In the genomic region with DNA sequence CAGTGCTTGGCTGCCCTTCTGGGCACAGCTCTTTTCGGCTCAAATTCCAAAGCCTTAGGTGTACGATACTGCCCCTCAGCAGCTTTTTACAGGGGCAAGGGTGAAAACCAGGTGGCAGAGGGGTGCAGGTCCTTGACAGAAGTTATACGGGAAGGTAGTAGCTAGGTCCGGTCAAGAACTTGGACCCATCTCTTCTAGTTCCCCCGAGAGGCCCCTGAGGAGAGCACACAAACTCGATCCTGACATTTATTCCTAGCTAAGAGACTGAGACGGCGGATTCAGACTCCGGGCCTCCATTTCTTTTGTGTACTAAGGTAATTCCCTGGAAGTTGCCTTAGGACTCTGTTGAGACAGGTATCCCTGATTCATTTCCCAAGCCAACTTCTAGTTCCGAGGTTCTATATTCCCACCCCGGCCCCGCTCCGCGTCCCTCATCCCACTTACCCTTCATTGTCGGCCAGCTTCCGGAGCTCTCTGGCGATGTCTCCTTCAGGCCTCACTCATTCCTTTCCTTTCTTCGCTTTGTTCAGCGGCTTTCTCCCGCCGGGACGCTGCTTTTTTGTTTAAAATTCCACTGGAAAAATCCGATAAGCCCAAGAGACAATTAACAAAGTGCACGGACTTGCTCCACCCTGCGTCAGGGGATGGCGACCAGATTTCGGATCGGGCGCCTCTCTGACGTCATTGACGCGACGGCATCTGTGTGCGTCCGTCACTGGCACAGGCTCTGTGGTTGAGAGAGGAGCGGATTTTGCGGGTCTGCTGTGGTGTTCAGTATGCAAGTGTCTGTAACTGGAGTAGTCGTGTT, we compare ENCODE assay signal across 8 mouse cellular contexts. TPM values are rescaled to one million over a fixed set of nuclear protein-coding genes. Genes with fewer than 3 reads are reported as not detected.
A peak's percentile ranks its signal among the peaks of the same experiment; 100 is the strongest.
DNase-seq lines count a peak whose midpoint lies in the region; ATAC-seq and TF ChIP-seq lines count a peak whose summit lies in the region.

A gene (minus strand): TSS at position 721 of the 808 bp plus-strand sequence.

- peak; percentile 82 for ATAC-seq in Patski
- peak; percentile 96 for ATAC-seq in hindbrain, embryonic 14.5 days (ENCODE audit: low FRiP score)

- H3K36me3 ChIP-seq in hindbrain, embryonic 14.5 days (replicated peaks; ENCODE audit: control insufficient read depth, insufficient read depth), result peaks cover 17% of the 10 kb centered on the region

- TF ChIP-seq CTCF in Patski (IDR thresholded peaks at IDR 0.05), result no peak

- in situ Hi-C loops in Patski (cut with MboI; ENCODE audit: low pct_unique_long_range_greater_than_20kb), result no loop called here

- no peaks in the 10 kb centered on the region for H3K27me3 ChIP-seq in Patski
- H3K27me3 ChIP-seq in hindbrain, embryonic 14.5 days (ENCODE audit: control insufficient read depth, insufficient read depth, low read length), result no peaks in the 10 kb centered on the region

- peak within 1 kb of the TSS; percentile 97 for H3K4me2 ChIP-seq in hindbrain, embryonic 14.5 days (replicated peaks)

- peak within 1 kb of the TSS; percentile 83 for H3K9ac ChIP-seq in hindbrain, embryonic 14.5 days

- no peak for DNase-seq in Patski (ENCODE audit: low read depth, low spot score)
- DNase-seq in cerebellum, postnatal 14 days, result peak; percentile 95 to 96
- DNase-seq in frontal cortex, postnatal 25 days (ENCODE audit: low spot score in 2 of 2), result peak; percentile 88 to 89
- peak; percentile 96 for DNase-seq in hindbrain, embryonic 14.5 days (ENCODE audit: low spot score)
- peak; percentile 91 to 92 for DNase-seq in layer of hippocampus, postnatal 36 days
- peak; percentile 93 for DNase-seq in lung, postnatal 36 days
- peak; percentile 93 for DNase-seq in retina, postnatal 1 day
- peak; percentile 83 to 86 for DNase-seq in urinary bladder, adult 18-20 months (ENCODE audit: low spot score in 2 of 2)

- WGBS in hindbrain, embryonic 14.5 days, result under 1% methylated on average over 38 of the region's 38 CpGs

- H3K9me3 ChIP-seq in hindbrain, embryonic 14.5 days (ENCODE audit: control insufficient read depth, low read length), result no peaks in the 10 kb centered on the region

- H3K4me3 ChIP-seq in hindbrain, embryonic 14.5 days (replicated peaks; ENCODE audit: low read length), result peak within 1 kb of the TSS; percentile 81

- POLR2A ChIA-PET in Patski (lab: Charles Lee), result interaction anchor here (0.8 to 1.3 kb wide), 7 partner anchors 10 to 89 kb away, joined by 3 to 4 read pairs (median 3); a partner anchor contains a TSS

- peak within 1 kb of the TSS; percentile 81 for H3K27ac ChIP-seq in hindbrain, embryonic 14.5 days

- CTCF ChIA-PET in Patski (lab: Charles Lee), result interaction anchor here (1.3 to 3.0 kb wide), 3 partner anchors 70 to 88 kb away, joined by 5 to 16 read pairs (median 13); a partner anchor contains a TSS

- H3K4me1 ChIP-seq in hindbrain, embryonic 14.5 days (replicated peaks; ENCODE audit: control insufficient read depth, insufficient read depth, low read length), result peaks cover 16% of the 10 kb centered on the region

RNA-seq across cellular contexts. Expression of the gene that starts here (rescaled TPM):
- polyA plus RNA-seq in Patski (2021), result 38.8 TPM
- 77.8 and 81.9 TPM in 2 replicates for polyA plus RNA-seq in hindbrain, embryonic 14.5 days (2014; fragmentation: Nextera tagmentation; extraction: Ambion mirVana)
- 10 to 100 TPM; 19.3 to 20.6 TPM for total RNA-seq in layer of hippocampus, postnatal 36 days (2021)
